Mouse (Mus musculus) neural tube, embryonic 14.5 days (tissue): ENCODE results near the gene Akap17b. TPM values are rescaled to one million over a fixed set of nuclear protein-coding genes. Genes with fewer than 3 reads are reported as not detected.

Experiments used
- polyA plus RNA-seq: library from polyadenylated mRNA; unstranded; fragments of >200 nt; fragmentation: Nextera tagmentation; extraction: Ambion mirVana; gene quantifications from 2 replicates; pipeline ENCODE4 v1.2.1, GENCODE M21; 2014

Gene Akap17b
- polyA plus RNA-seq, 1 experiment from 2014 or later: 8.0 TPM

Other genes with a start within 250 kb of the Akap17b start
- gene Gm6268, start 244.1 kb downstream of the Akap17b start, polyA plus RNA-seq: not detected in 2 replicates
- 0.05 TPM in 1 of 2 replicates, not detected in the other for gene Gm14569, start 153.6 kb downstream of the Akap17b start, polyA plus RNA-seq
- 599 and 623 TPM in 2 replicates for gene Pgrmc1, start 47.2 kb downstream of the Akap17b start, polyA plus RNA-seq
- 0.59 and 1.0 TPM in 2 replicates for gene Slc25a43, start 98.3 kb upstream of the Akap17b start, polyA plus RNA-seq
- gene Slc25a5, start 150.3 kb upstream of the Akap17b start, polyA plus RNA-seq: 544 and 575 TPM in 2 replicates
- gene Ube2a, start 228.5 kb upstream of the Akap17b start, polyA plus RNA-seq: 129 and 134 TPM in 2 replicates
- 27.5 and 29.7 TPM in 2 replicates for gene C330007P06Rik, start 228.7 kb upstream of the Akap17b start, polyA plus RNA-seq